Mouse (Mus musculus) retina, postnatal 7 days (tissue): ENCODE results near the gene Chd2.
"Not testable (repeated sequence)": the region's sequence is repeated elsewhere in the genome, so short reads cannot be mapped to it uniquely, and the experiment has no call there.

Experiments used
- DNase-seq: peaks from one replicate; pipeline ENCODE4 v3.0.0-alpha.2; 2012; ENCODE audit warnings: low read depth, low spot score

The Chd2 gene

DNA sequence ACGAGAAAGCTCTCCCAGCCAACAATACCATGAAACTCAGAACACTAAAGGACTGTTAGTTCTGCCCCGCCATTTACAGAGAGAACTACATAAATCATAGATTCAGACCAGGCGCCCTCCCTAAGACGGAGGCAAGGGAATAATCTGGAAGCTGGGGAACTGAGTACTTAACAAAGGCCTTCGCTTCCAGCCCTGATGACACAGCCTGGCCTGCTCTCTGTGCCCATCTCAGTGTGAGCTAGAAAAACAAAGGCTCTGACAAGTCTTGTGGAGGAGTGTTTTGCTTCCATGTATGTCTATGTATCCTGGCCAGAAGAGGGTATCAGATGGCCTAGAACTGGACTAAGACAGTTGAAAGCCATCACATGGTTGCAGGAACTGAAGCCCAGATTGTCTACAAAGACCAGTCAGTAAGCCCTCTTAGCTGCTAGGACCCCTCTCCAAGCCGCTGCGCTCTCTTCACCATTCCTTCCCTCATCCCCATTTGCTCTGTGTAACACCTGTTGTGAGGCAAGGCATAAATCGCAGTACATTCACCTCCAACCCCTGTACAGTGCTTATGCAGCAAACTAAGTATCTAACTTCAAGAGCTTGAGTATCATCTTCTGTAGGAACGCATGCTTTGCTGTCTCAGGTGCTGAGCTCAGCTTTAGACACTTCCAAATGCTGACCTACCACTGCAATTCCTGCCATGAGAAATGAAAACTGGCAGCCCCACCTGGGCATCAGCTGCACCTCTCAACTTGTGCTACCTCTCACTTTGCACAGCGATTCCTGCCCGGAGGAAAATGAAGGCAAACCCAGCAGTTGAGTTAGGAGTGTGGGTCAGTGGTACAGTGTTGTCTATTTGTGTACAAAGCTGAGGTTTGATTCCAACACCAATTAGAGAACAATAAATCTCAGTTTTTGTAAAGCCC lies 20.1 kb downstream of the Chd2 start:
- no peak for DNase-seq

DNA sequence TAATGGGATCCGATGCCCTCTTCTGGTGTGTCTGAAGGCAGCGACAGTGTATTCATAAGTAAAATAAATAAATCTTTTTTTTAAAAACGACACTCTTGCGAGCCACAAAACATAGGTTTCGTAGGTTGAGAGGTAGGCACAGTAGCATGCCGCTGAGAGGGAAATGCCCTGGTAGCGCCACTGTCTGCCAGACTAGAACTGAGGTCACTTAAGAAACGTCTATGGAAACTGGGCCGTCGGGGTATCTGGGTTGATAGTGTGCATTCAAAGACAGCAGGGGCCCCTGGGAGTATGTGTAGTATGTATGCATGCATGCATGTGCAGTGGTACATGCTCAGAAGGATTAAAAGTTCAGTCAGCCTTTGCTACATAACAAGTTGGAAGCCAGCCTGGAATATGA lies 21.4 kb downstream of the Chd2 start:
- no peak for DNase-seq

DNA sequence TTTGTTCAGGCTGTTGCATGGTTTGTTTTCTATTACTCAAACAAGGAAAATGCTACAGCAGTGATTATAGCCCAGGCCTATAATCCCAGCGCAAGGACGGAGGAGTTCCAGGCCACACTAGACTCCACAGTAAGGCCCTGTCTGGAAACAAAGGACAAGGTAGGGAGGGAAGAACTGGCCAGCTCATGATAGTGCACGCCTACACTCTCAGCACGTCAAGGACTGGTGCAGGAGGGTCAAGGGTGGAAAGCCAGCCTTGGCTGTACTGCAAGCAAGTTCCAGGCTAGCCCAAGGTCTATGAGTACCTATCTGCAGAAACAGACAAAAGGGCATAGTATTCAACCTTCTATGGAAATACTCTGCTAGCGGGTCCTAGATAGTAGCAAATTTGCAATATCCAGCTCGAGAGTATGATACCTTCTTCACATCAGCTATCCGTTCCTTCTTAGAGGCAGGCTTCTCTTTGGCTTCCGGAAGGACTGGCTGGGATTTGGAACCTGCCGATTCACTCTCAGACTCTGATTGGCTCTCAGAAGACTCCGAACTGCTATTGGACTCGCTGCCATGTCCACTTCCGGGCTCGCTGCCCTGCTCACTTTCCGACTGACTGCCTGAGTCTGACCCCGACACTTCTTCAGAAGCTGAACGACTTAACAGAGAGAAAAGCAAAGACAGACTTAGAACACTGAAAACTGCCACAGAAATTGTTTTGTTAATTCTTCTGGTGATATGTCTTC lies 22.4 kb downstream of the Chd2 start:
- DNase-seq, result no peak

DNA sequence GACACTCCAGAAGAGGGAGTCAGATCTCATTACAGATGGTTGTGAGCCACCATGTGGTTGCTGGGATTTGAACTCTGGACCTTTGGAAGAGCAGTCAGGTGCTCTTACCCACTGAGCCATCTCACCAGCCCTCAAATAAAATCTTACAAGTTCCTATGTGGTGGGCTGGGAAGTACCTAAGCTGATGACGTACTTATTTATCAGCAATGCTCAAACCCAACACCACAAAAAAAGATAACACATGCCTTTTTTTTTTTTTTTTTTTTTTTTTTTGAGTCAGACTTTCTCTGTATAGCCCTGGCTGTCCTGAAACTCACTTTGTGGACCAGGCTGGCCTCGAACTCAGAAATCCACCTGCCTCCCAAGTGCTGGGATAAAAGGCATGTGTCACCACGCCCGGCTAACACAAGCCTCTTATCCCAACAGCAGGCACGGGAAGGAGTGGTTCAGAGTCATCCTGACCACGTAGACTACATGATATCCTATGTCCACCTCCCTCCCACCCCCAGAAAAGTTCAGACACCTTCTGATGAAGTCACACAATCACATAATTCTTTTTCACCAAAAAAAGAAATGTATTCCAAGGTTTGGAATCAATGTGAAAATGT lies 23.2 kb downstream of the Chd2 start:
- DNase-seq, result not testable (repeated sequence)

DNA sequence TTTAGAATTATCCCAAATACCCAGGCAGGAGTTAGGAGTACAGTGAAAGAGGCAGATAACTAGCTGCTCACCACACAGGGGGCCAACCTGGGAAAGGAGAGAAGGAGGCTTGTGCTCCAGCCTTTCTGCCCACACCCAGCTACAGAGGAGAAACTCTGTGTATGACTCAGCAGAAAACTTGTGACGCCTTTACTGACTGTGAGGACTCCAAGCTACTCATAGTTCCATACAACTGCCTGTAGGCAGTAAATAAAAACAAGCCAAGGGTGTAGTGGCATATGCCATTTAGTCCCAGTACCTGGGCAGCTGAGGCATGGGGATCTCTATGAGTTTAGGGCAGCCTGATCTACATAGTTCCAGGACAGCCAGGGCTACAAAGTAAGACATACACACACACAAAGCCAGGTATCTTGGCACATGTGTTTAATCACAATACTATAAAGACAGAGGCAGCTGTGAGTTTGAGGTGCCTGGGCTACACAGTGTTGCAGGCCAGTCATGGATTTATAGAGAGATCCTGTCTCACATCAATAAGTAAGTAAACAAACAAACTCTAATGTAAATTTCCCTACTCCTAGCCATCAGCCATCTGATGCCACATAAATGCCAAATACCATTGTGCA lies 24.1 kb downstream of the Chd2 start:
- no peak for DNase-seq

DNA sequence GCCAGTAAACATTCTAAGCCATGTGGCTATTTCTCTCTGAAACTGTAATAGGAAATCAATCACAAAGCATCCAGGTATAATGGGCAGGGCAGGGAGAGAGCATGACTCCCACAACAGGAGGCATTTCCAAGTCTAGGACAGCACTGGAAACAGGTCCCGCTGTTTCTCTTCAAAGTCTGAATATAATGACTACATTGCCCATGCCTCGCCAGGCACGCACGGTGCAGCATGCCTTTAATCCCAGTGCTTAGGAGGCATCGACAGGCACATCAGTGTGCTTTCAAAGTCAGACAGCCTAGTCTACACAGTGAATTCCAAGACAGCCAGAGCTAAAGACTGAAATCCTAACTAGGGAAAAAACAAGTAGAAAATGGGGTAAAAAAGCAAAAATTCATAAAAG lies 24.8 kb downstream of the Chd2 start:
- DNase-seq, result no peak

DNA sequence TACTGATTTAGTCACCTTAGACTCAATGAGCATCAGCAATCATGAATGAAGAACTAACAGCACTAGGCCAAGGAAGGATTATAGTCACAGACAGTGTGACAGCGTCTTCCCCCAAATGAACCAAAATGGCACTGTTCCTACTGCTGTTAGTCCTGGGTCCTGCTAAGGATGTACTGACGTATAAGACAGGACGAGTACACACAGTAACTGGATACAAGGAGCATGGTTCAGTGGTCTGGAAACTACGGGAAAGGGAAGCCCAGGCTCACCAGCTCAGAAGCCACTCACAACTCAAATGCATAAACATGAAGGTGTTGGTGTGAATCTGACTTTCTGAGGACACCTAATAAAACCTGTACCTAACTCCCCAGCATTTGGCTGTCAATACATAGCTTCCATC lies 27.1 kb downstream of the Chd2 start:
- DNase-seq, result no peak

DNA sequence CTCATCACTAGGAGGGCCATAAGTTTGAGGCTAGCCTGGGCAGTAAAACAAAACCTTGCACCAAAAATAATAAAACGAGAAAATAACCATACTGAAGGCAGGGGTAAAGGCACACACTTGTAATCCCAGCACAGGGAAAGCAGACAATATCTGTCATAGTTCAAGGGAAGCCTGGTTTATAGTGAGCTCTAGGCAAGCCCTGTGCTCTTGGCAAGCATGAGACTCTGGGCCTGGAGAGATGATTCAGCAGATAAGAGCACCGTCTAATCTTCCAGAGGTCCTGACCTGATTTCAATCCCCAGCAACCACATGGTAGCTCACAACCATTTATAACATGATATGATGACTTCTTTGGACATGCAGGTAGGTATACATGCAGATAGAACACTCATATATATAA lies 29.2 kb downstream of the Chd2 start:
- no peak for DNase-seq

DNA sequence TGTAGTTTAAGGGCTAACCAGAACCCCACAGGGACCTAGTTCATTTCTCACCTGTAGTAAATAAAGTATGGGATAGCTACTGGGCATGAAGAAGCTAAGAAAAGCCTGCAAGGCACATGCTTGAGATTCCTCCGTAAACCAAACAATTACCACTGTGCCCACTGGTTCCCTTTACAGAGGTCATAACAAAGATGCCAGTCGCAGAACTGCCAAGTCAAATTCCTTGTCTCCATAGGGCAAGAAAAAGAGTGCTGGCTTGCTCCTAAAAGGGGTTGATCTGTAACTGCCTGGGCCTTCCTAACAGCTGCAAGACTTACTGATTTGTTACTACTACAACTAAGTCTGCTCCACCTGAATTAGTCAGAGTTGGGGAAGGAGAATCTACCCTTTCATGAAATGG lies 32.9 kb downstream of the Chd2 start:
- no peak for DNase-seq

DNA sequence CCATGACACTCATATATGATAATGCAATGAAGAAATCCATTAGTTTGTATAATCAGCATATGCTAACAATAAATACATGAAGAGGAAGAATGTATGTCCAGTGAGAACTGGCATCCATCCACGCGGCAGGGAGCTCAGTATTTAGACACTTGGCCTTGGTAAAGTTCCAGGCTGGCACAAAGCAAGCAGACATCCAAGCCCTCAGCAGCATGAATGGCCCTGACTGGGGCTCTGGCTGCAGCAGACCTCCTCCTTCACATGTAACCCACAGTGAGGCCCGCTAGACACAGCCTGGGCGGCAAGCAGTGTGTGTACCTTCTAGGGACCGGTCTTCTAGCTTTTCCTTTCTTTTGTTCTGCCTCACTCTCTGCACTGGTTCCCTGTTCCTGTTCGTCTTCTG lies 34.1 kb downstream of the Chd2 start:
- no peak for DNase-seq

DNA sequence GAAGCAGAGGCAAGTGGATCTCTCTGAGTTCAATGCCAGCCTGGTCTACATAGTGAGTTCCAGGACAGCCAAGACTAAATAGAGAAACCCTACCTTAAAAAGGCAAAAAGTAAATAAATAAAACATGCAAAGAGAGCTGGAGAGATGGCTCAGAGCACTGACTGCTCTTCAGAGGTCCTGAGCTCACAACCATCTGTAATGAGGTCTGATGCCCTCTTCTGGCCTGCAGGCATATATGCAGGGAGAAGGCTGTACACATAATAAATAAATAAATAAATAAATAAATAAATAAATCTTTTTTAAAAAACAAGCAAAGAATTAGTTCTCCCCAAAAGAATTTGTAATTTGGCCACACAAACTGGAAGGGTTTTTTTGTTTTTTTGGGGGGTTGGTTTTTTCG lies 34.8 kb downstream of the Chd2 start:
- no peak for DNase-seq

DNA sequence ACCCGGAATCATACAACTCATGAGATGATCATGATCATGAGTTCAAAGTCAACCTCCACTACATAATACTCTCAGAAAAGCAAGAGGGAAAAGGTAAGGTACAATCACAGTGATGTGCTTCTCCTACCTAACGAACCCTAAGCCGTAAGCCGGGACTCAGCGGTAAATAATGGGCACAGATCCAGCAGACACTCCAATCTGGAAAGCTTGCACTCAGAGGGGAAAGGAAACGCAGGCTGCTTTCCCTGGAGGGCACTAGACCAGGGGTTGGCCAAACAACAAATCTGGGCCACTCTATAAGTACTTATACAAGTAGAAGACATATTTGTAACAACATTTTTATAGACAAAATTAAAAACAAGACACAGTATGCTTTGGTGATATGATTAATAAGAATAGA lies 36.4 kb downstream of the Chd2 start:
- DNase-seq, result no peak

DNA sequence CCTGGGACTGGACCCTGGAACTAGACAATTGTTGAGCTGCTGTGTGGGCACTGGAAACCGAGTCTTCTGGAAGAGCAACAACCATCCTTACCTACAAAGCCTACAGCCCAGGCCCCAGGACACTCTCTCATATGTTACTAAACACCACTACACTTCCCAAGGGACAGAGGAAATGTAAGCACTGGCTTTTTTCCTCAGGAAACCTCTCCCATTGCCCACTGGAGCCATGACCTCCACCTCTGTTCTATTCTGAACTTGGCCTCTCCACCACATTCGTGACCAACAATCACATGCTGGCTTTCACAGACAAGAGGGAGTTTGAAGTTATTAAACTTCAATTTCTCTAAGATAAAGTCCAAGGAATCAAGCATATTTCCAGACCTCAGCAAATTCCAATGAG lies 43.4 kb downstream of the Chd2 start:
- no peak for DNase-seq

DNA sequence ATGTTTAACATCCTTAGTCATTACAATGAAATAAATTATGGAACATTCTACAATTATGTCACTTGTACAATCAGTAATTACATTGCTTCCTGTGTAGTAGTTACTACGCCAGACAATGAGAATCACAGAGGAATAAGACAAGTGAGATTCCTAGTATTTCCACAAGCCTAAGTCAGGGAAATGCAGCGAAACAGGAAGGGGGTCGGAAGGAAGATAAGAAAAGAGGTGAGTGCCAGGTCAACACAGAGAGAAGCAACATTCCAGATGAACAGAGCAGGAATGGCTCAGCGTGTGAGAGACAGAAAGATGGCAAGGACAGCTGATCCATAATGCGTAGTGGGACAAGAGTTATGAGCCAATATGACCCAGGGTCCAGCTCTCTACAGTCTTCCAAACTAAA lies 52.4 kb downstream of the Chd2 start:
- no peak for DNase-seq

DNA sequence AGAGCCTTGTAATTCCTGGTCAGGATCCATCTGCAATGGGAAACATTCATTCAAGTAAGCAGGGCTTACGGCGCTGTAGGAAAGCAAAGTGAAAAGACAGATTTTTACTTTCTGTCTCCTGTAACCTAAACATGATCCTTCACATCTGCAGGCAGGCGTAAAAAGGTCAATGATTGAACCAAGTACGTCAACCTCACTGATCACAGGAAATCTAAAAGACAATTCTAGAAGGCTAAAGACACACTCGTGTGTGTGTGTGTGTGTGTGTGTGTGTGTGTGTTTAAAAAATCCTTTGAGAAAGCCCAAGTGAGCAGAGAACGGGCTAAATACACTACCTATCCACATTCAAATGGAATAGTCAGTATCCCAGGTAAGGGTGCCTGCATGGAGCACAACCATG lies 60.5 kb downstream of the Chd2 start:
- no peak for DNase-seq

DNA sequence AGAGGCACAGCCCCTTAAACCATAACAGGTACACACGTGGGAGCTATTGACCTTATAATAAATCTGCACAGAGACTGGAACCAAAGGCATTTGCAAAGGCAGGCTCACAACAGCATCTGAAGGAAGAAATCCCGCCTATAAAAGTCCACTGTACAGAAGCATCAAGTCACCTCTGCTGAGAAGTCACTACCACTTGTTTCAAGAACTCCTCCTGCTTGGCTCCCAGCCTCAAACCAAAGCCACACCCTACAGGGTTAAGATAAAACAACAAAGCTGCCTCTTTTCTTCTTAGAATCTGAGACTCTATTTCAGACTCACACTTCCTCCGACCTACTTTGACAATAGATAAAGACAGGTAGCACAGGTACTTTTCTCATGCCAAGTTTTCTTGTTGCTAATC lies 62.1 kb downstream of the Chd2 start:
- DNase-seq, result no peak

DNA sequence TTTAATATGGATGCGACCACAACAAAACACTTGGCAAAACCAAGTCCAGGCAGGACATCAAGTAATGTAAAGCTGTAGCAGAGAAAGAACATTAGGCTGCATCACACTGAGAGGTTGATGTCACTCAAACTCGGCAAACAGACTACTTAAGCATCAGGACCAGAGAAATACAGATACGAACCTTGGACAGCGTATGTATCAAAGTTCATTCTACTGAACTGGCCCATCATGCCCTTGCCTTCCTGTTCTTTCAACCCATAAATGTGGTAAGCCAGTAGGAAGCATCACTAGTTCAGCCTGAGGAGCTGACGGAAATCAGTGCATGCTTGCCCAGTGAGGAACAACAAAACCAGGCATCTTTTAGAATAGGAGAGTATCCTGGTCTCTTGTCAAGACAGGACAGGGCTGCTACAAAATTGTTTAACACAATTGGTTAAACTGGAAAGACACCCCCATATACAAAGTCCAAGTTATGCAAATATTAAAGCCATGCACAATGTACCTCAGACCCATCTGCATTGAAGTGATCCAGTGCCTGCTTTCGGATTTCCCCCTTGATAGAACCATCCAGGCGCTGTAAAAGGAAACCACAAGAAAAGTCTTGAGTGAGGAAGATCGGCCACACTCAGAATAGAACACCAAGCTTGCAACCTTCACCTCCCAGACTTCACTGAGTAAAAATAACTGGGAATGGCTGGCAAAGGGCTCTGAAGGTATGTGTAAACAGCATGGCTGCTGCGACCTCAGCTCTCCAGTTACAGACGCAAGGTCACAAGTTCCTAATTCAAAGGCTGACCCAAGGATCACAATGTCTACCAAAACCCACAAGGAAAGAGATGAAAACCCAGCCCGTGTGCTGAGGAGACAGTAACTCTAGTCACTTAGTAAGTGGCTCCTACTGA lies 63.2 kb downstream of the Chd2 start:
- DNase-seq, result no peak

DNA sequence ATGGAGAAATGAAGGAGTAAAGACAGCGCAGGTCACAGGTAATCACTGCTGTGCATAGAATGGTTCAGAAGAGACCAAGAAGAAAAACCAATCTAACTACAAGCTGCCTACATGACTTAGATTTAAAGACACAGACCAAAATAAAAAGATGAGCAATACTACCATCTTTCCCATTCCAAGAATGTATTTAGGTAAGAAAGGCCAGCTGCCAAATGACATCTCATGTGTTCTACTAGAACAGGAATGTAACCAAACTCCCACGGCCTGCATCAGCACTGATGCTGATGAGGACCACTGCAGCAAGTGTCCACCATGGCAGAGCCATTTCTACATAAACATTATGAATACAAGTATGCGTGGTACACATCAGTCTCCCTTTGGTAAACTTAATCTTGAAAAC lies 73.9 kb downstream of the Chd2 start:
- no peak for DNase-seq

DNA sequence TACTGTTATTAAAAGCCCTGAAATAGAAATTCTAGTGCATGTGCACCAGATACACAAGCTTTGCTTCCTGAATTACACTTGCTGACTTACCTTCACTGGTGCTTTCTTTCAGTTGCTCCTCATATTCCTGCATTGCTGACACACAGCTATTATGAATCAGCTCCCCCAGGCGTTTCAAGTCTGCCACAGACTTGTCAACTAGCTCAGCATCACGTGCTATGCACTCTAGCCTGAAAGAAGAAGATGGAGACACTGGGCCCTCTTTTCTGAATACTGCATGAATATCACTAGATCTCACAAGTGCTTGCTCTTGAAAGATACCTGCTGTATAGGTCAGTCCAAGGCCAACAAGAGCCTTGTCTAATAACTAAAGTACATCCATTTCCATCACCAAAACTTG lies 78.1 kb downstream of the Chd2 start:
- no peak for DNase-seq

DNA sequence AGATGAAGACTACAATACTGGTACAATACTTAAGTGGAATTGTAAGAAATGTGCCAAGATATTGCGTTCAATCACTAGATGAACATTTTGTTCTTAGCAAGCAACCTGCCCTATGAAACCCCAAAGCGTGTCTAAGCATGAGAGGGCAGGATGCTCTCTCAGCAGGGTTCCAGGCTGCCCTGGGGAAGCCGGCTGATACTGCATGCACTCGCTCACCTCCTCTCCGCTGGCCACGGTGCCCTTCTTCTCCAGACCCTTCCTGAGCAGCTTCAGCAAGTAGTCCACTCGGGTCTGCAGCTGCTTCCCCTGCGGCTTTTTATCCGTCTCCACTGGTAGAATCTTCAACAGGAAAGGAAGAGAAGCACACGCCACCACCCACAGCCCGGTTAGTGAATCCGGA lies 87.5 kb downstream of the Chd2 start:
- no peak for DNase-seq

DNA sequence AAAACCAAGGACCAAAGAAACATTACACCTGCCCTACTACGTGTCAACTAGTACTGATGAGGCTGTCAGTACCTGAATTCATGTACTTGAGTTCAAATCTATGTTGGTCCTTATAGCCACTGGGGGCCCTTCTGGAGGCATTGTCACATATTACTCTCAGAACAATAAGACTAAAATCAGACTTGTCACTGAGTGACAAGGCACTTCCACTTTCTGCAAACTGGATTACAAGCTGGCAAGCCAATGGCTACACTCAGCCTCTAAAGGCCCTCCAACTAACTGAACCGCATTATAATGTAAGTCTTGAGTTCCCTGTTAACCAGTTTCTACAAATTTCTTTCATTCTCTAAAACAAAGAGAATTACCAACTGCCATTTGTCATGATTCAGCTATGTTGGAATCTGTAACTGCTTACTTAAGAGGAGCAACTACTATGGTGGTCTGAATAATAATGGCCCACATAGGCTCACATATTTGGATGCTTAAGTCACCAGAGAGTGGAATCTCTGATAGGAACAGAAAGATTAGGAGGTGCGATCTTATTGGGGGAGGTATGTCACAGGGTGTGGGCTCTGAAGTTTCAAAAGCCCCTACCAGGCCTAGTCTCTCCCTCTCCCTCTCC lies 89.3 kb downstream of the Chd2 start:
- no peak for DNase-seq
